Mouse (Mus musculus): ENCODE data around the gene Smim20.

DNA sequence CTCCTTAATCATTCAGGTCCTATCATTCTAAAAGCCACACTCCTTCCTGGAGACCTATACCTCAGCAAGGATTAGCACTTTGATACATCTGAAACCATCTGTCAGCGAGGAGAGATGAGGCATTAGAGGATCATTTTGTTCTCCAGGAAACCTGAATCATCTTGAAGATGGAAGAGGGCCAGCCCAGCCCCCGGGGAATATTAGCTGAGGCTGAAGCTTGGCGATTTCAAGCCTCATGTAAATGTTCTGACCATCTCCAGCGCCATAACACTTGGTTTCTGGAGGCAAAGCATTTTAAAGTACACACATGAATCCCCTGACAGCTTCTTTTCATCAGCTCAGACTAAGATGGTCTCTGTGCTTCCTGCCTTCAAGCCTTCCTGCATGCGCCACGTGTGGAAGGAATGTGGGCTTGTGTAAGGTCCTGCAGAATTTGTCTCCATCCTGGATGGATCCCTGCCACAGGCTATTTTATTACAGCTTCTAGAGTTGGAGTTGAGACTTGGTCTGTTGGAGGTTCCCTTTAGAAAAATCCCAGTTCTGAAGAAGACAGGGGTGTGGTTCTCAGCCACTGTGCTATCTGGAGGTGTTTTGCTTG, 1.3 kb downstream of the Smim20 start:
- no peak for TF ChIP-seq CTCF (IDR thresholded peaks at IDR 0.05; ENCODE audit: low read depth)
- no peak for TF ChIP-seq EP300 (IDR thresholded peaks at IDR 0.05; ENCODE audit: low read depth)
